Mouse (Mus musculus) ZHBTc4 (cell line): ENCODE data around the gene Kif7.

Experiments used
- DNase-seq: peaks from one replicate; pipeline ENCODE4 v3.0.0-alpha.2; 2011; ENCODE audit warnings: low read depth, low spot score

The Kif7 gene

GRCm38 (mm10) chr7:79727091-79727490, 11.6 kb upstream of the Kif7 start:
- peak; percentile 82 for DNase-seq

DNA sequence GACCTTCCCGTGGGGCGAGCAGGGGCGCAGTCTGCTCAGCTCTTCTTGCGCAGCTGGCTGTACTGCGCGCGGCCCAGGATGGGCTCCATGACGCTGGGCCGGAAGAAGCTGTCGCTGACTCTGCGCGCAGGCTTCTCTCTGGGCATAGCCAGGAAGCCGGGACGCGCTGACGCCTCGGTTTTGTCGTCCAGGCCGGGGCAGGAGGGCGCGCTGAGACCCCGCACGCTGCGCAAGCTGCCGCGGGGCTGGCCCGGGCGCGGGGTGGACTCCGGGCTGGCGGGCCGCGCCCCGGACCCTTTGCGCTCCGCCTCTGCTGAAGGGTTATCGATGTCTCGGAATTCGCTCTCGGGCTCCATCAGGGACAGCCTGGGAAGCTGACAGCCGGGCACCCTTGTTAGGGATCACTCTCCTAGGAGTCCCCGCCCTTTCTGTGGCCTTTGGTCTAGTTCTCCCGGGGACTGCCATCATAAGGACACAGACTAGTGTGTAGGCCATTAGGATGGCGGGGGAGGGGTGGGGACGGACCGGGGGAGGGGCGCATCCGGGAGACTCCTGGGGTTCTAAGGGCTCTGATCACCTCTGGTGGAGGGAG, 6.0 kb upstream of the Kif7 start:
- peak; percentile 69 for DNase-seq

DNA sequence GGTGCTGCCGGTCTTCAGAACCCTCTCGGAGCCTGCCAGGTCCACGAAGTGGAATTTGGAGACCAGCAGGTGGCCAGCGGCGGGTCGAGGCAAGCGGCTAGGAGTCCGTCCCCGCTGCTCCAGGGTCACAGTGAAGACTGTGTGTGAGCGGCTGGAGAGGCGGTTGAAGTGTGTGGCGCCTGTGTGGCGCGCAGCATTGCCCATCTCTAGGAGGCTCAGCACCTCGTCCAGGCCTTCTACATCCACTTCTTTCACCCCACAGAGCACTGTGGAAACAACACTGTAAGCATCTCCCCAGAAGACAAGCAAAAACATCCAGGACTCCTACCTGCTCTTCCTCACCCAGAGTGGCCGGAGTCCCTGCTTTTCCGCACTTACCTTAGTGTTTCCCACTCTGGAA, 4.7 kb downstream of the Kif7 start:
- DNase-seq, result no peak

DNA sequence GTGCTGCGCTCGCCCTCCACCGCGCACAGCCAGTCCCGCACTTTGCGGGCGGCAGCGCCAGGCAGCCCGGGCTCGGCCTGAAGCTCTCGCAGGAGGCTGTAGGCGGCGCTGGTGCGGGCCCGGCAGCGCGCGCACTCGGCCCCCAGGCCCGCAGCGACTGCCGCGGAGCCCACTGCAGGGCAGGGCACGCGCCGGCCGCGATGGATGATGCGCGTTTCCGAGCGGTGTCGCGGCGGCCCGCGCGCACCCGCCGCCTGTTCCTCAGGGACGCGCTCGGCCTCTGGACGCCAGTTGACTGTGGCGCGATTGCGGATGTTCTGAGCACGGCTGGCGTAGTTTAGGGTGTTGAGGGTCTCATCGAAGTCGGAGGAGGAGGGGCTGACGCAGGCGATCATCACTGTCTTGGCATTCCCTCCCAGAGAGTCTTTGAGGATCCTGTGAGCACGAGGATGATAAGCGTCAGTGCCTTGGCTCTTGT, 5.4 kb downstream of the Kif7 start:
- peak; percentile 92 for DNase-seq

DNA sequence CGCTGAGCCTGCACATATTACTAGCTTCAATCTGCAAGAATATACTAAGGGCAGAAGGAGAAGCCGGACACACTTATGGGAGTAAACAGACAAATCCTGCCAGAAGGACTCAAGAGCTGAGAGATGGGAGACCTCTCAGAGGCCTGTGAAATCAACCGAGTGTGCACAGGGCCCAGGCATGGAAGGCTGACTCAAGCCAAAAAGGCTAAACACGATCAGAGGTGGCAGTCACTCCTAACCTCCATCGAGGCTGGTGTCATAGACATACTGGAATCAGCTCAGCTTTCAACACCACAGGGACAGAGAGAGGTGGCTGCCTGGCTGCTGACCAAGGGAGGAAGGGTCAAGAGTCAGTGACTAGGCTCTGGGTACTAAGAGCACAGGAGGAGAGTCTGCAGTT, 10.3 kb downstream of the Kif7 start:
- no peak for DNase-seq

- DNase-seq, result no peak
Measured at GRCm38 (mm10) chr7:79702755-79703154, 12.8 kb downstream of the Kif7 start.

GRCm38 (mm10) chr7:79696495-79696894, 19.0 kb downstream of the Kif7 start:
- DNase-seq, result no peak

DNA sequence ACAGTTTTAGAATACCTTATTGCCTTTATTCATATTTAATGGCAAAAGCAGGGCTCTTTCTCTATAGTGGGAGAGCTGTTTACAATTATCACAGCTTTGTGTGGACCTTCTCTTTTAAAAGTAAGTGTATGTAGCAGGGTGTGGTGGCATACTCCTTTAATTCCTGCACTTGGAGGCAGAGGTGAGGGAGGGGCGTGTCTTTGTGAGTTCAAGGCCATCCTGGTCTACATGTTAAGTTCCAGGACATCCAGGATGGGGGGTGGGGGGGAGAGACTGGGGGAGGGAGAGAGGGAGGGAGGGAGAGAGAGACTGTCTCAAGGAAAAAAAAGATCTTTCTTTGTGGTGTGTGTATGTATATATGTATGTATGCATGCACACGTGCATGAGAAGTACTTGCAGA, 35.3 kb downstream of the Kif7 start:
- peak; percentile 73 for DNase-seq

DNA sequence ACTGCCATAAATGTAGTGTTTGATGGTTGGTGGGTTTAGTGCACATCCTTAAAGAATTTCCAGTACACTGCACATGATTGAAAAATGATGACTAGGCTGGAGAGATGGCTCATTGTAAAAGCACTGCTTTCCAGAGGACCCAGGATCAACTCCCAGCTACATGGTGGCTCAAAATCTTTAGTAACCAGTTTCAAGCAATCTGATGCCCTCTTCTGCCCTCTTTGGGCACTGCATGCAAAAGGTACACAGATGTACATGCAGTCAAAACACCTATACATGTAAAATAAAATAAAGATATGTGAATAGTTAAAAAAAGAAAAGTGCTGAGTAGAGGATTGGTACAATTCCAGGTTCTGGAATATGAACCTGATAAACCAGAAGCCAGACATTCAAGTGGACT, 36.3 kb downstream of the Kif7 start:
- peak; percentile 60 for DNase-seq

DNA sequence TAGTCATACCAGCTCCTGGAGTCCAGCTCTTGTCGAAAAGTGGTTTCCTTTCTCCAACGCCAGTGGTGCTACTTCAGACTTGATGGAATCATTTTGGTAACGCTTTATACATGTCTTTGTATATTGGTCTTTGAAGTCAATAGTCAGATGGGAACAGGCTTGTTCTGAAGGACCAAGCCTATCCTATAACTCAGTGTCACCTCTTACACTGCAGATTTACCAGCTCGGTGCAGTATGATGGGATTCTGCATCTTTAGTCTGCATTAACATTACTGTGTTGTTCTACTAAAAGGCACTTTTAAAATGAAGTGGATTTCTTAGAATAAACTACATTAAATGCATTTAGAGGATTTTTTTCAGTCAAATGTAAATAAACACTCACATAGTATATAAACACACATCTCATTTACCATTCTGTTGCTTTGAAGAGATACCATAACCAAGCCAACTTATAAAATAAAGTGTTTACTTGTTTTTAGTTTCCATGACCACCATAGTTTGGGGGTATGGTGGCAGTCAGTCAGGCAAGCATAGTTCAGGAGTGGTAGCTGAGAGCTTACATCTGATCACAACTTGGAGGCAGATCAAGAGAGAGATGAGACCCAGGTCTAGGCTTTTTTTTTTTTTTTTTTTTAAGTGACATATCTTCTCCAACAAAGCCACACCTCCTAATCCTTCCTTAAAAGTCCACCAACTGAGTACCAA, 44.5 kb downstream of the Kif7 start:
- no peak for DNase-seq

- DNase-seq, result peak; percentile 48
Measured at GRCm38 (mm10) chr7:79666690-79667089, 48.8 kb downstream of the Kif7 start.

- DNase-seq, result peak; percentile 87
Measured at GRCm38 (mm10) chr7:79661253-79661890, 54.1 kb downstream of the Kif7 start.

DNA sequence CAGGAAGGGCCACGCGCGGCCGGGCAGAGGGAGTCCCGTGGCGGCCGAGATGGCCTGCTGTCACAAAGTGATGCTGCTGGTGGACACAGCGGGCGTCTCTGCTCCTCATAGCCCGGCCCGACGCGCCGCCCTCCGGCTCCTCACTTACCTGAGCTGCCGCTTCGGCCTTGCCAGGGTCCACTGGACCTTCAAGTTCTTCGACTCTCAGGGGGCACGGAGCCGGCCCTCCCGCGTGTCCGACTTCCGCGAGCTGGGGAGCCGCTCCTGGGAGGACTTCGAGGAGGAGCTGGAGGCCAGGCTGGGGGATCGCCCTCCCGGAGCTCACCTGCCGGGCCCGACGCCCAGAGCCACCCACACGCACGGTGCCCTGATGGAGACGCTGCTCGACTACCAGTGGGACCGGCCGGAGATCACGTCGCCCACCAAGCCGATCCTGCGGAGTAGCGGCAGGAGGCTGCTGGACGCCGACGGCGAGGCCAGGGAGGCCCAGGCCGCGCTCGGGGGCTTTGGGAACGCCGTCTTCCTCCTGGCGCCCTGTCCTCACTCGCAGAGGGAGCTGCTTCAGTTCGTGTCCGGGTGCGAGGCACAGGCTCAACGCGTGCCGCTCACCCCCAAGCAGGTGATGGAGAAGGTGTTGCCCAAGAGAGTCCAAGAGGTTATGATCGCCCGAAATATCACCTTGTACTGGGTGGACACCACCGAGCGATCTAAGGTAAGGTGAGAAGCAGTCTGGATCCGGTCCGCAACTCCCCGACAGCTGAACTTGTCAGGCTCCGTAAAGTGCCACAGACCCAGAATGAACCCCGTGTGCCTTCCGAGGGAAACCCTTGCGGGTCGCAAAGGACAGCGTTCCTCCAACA, 55.0 kb downstream of the Kif7 start:
- peak; percentile 31 for DNase-seq

GRCm38 (mm10) chr7:79659578-79660290, 55.8 kb downstream of the Kif7 start, which contains the start of gene Ticrr:
Gene Ticrr, plus strand, starts transcription at chr7:79660196.
- DNase-seq, result peak; percentile 100

DNA sequence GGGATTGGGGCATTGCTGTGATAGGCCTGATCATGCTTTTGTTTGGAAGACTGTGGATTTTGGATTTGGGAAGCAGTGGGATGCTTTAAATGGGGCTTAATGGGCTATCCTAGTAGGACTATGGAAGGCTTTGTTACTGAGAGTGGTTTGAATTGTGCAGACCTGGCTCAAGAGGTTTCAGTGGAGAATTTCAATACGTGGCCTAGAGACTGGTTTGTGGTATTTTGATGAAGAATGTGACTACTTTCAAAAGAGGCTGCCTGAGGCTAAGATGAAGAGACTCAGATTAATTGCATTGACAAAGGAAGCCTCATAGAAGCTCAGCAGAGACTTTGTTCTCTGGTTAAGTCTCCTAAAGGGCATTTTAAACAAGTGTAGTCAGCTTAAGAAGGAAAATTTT, 60.9 kb downstream of the Kif7 start:
- peak; percentile 97 for DNase-seq

DNA sequence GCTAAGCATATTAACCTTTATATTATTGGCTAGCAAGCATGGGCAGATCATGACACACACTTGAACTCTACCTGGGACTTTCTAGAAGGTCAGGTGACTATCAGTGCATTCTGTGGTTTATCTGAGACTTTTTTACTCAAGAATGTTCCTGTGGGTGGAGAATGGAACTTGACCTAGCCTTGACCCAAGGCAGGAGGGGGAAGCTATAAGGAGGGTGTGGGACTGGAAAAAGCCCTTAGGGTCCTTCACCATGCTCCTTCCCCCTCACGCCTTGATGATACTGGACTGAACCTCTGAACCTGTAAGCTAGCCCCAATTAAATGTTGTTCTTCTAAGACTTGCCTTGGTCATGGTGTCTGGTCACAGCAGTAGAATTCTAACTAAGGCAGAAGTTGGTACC, 61.3 kb downstream of the Kif7 start:
- peak; percentile 95 for DNase-seq

DNA sequence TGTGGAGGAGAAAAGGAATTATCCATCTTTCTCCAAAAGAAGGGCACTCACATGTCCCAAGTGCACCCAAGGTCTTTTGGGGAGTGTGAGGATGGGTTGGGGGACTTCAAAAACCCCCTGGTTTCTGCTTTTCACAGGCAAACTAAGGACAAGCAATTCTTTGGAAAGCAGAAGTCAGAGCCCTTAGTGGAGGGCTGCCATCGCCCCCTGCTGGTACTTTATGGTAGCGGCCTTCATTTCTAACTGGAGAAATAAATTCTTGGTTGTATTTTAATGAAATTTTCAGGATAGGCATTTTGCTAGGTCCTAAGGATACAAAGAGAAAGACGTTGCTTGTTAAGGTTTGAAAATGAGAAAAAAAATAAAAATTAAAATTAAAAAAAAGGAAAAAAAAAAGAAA, 66.5 kb downstream of the Kif7 start:
- DNase-seq, result peak; percentile 67
